Mouse (Mus musculus) adrenal gland, postnatal 14 days (tissue): ENCODE measurements around the gene Sp4. TPM values are rescaled to one million over a fixed set of nuclear protein-coding genes. Genes with fewer than 3 reads are reported as not detected.

Source experiments
- DNase-seq: peaks from one replicate; pipeline ENCODE4 v3.0.0; 2021; ENCODE audit warnings: mixed read lengths
- long read RNA-seq, 2 experiments: library from polyadenylated mRNA; stranded (forward); transcript quantifications; one replicate each; pipeline ENCODE4 v2.0.0; 2021
- total RNA-seq: library from RNA; stranded (reverse); gene quantifications from 2 replicates; pipeline ENCODE4 v1.2.3, GENCODE M21; 2021

Gene Sp4
- 9.4 and 11.8 TPM in 2 replicates for total RNA-seq
- long read RNA-seq, experiment 1 = 0 reads
- long read RNA-seq, experiment 2 = 0 reads

DNA sequence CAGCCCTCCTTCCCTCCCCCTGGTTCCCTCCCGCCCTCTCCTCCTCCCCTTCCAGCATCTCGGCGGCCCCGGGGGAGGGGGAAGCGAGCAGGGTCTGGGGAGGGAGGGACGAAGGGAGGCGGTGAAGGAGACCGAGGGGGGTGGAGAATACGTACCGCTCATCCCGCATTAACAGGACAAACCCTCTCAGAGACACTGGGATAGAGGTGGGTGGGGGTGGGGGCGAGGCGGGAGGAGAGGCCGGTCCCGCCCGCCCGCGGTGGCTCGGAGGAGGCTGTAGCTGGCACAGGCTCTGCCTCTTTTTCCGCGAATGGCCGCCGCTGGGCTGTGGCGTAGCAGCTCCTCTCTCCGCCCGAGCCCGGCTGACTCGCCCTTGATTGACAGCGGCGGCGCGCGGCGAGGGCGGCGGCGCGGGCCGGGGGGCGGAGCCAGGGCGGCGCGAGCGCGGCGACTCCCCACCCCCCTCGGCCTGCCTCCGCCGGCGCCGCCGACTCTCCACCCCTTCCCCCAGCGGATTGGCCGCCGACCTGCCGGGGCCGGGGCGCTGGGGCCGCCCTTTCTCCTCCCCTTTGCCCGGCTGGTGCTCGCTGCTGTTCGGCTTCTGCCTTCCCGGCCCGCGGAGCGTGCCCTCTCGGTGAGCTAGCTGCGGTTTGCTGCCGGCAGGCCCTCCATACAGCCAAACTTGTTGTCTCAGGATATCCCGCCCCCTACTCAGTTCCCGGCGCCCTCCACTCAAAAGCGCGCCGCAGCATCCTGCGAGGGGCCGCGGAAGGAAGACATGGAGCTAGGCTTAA is at the start of gene Sp4:
Gene Sp4 (minus strand): TSS at position 369 of the 794 bp plus-strand sequence.
- DNase-seq = peak; percentile 97

DNA sequence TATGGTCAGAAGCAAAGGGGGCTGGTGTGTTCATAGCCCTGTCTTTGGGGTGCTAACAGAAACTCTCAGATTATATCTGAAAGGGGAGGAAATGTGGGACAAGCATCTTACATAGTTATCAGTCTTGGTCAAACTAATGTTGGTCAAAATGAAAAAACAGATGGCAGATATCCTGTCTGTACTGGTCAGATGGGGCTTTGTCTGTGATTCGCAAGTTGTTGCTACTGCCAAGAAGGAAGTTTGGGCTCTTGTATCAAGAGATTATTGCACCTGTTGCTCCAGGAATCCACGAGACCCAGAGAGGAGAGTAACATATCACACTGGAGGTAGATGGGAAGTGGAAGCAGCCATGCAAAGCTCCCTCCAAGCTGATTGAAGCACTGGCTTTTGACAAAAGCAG is 37.9 kb upstream of the Sp4 start:
- DNase-seq = no peak

DNA sequence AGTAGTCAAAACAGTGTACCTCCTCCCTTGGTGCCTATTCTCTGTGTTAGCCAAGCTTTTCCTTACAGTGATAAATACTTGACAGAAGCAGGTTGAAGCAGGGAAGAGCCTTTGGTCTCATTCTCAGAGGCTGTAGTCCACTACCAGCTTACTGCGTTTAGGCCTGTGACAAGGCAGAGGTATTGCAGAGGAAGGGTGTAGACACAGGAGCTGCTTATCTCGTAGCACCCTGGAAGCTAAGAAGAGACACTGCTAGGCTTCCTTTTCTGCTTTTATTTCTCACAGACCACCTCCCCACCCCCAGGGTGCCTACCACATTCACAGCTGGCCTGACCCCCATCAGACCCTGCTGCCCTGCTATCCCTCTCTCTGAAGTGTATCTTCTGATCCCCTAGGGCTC is 37.0 kb upstream of the Sp4 start:
- DNase-seq = no peak

GRCm38 (mm10) chr12:118337291-118337690 is 36.1 kb upstream of the Sp4 start:
- no peak for DNase-seq

GRCm38 (mm10) chr12:118328739-118329249 is 27.6 kb upstream of the Sp4 start:
- no peak for DNase-seq

DNA sequence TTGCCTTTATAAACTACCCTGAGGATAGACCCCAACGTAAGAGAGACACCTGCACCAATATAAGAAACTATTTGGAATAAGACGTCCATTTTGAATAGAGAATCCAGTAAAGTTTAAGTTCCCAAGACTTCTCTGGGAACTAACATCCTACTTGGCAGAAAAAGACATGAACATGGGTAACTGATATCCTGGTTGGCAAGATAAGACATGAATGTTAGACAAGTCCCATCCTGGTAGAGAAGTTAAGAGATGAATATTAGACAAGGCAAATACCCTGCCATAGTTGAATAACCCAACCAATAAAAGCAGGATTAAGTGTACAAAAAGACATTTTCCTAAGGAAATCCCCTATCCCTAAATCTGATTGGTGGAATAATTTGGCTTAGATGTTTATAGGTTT is 26.3 kb upstream of the Sp4 start:
- DNase-seq = no peak

GRCm38 (mm10) chr12:118326161-118326560 is 24.9 kb upstream of the Sp4 start:
- no peak for DNase-seq

GRCm38 (mm10) chr12:118320076-118320475 is 18.8 kb upstream of the Sp4 start:
- no peak for DNase-seq

DNA sequence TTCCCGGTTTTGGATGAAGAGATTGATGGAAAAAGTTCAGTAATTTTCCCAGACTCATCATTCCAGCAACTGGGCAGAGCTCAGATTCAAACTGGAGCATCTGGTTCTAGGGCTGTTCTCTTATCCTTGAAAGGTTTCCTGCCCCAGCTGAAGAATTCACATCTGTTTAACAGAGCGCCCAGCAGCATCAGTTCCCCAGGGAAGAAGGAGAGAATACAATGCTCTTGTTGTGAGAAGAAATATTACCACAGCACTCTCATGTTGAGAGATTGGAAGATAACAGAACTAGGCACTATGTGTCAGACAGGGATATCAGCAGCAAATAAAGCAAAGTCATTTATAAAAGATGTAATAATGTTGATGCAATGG is 13.2 kb upstream of the Sp4 start:
- DNase-seq = no peak

GRCm38 (mm10) chr12:118313805-118314476 is 12.7 kb upstream of the Sp4 start:
- no peak for DNase-seq

GRCm38 (mm10) chr12:118303586-118303985 is 2.3 kb upstream of the Sp4 start:
- no peak for DNase-seq

GRCm38 (mm10) chr12:118303066-118303465 is 1.8 kb upstream of the Sp4 start:
- DNase-seq = no peak

DNA sequence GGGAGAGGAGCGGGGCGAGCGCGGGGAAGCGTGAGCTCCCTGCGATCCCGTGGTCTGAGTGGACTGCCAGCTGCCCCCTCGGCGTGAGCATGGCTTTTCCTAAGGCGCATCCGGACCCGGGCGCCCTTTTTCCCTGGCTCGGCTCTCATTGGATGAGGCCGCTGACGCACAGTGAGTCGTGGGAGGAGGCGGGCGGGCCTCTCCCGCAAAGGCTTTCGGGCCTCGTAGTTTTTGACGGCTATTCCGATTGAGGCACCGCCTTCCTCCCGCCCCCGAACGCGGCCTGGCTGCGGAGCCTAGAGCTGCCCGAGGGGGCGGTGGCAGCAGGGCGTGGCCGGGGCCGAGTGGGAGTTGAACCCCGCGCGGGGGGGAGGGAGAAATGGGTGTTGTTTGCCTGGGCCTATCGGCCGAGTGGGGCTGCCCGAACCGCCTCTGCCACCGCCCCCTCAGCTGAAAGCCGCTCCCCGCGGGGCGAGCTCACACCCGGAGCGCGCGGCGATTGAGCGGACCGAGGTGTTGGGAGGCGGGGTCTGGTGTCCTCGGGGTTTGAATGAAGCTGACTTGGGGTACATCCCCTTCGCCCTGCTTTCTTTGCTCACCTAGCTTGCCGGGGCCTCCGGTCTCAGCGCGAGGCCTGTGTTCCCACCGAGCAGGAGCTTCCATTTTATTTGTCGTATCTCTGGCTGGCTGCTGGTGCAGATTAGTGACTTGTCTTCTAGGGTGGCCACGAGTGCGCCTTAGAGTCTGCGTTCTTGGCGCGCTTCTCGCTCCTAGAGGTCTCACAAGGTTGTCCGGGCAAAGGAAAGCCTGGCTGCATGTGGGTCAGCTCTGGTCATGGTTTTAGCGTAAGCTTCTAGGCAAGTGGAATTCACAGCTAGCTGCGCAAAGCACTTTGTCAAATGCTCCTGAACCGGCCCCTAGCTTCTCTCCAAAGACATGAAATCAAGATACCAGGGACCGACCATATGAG is 911 bp upstream of the Sp4 start:
- peak; percentile 100 for DNase-seq

- no peak for DNase-seq
Measured at GRCm38 (mm10) chr12:118300754-118301071, 527 bp downstream of the Sp4 start.

DNA sequence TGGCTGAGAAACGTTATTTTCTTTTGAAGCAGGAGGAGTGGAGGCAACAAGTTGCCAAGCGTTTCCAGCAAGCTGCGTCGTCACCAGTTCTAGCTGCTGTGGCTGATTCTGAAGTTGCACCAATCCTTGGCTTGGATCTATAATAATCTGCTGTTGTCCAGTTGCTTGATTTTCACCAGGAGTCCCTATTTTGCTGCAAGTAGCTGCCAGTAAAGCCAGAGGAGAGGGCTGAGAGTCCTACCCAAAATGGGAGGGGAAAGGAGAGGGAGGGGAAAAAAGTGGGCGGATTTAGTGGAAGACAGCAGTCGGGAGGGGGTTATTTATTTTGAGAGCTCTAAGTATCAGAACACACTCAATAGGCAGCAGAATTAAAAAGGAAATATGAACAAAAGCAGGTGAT is 1.3 kb downstream of the Sp4 start:
- peak; percentile 59 for DNase-seq

DNA sequence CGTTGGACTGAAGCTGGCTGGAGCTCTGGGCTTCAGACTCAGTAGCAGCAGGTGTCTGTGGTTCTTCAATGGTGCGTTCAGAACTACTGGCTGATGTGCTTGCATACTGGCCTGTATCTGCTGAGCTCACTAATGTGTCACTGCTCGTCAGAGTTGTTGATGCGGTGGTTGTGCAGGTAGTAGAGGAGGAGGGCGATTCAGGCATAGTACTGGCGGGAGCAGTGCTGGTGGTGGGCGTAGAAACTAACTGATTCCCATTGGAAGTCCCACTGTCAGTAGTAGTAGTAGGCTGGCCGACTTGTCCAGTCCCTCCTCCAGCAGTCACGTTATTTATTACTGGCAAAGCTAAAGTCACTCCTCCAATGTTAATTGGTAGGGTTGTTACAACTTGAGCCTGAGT is 2.1 kb downstream of the Sp4 start:
- DNase-seq = no peak

GRCm38 (mm10) chr12:118298516-118298915 is 2.7 kb downstream of the Sp4 start:
- DNase-seq = no peak

DNA sequence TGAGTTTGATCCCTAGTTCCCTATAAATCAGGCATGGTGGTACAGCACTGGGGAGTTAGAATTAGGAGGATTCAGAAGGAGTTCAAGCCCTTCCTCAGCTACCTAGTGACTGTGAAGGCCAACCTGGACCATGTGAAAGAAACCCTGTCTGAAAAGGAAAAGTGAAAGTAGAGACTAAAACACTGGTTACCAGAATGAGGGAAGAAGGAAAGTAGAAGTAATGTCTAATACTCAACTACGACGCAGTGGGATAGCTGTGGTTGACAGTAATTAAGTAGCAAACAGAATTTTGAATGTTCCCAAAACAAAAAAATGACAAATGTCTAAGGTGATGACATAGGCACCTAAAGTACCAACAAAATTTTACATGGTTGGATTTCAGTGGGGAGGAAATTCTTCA is 5.0 kb downstream of the Sp4 start:
- DNase-seq = no peak

GRCm38 (mm10) chr12:118295793-118296192 is 5.4 kb downstream of the Sp4 start:
- no peak for DNase-seq

- no peak for DNase-seq
Measured at GRCm38 (mm10) chr12:118288947-118289346, 12.3 kb downstream of the Sp4 start.

GRCm38 (mm10) chr12:118285099-118285498 is 16.1 kb downstream of the Sp4 start:
- peak; percentile 11 for DNase-seq

GRCm38 (mm10) chr12:118281961-118282360 is 19.3 kb downstream of the Sp4 start:
- no peak for DNase-seq

- no peak for DNase-seq
Measured at GRCm38 (mm10) chr12:118276385-118276784, 24.9 kb downstream of the Sp4 start.
